Mouse (Mus musculus) MEL (cell line): ENCODE measurements at regions not wholly inside any gene's neighbourhood (a gene's known extent, or its start where the extent isn't known, plus 50 kb on each side); places are given as distances from the start of the nearest gene placed in this dataset.

Experiments
- CTCF ChIP-seq, 3 experiments: IDR thresholded peaks in 2 of 3; conservative IDR thresholded peaks in 1 of 3; 2 replicates each; pipeline ENCODE4 v1.5.1; 2011 to 2012; ENCODE audit warnings: low read length in 3 of 3, low read depth in 2 of 3, mild to moderate bottlenecking in 2 of 3, improper control_type of control experiment in 1 of 3, inconsistent platforms in 1 of 3, mixed read lengths in 1 of 3, moderate library complexity in 1 of 3; ENCODE audit not compliant: control insufficient read depth in 1 of 3, insufficient read depth in 1 of 3, poor library complexity in 1 of 3, severe bottlenecking in 1 of 3
- GATA1 ChIP-seq: IDR thresholded peaks from 2 replicates; pipeline ENCODE4 v1.6.1; 2011; ENCODE audit warnings: low read depth, low read length, improper control_type of control experiment
- KAT2A ChIP-seq: conservative IDR thresholded peaks from 2 replicates; pipeline ENCODE4 v1.6.1; 2012; ENCODE audit warnings: low read depth, low read length, improper control_type of control experiment, inconsistent platforms
- MAX ChIP-seq: IDR thresholded peaks from 2 replicates; pipeline ENCODE4 v1.6.1; 2011; ENCODE audit warnings: low read length, improper control_type of control experiment
- POLR2A ChIP-seq, 2 experiments: IDR thresholded peaks; 2 replicates each; pipeline ENCODE4 v1.6.1; 2011 to 2012; ENCODE audit warnings: low read length in 2 of 2, mild to moderate bottlenecking in 2 of 2, control low read depth in 1 of 2, improper control_type of control experiment in 1 of 2, low read depth in 1 of 2, moderate library complexity in 1 of 2; ENCODE audit not compliant: control insufficient read depth in 1 of 2, insufficient read depth in 1 of 2, poor library complexity in 1 of 2
- POLR2AphosphoS2 ChIP-seq: IDR thresholded peaks from 2 replicates; pipeline ENCODE4 v1.6.1; 2011; ENCODE audit warnings: low read length, improper control_type of control experiment
- SIN3A ChIP-seq: IDR thresholded peaks from 2 replicates; pipeline ENCODE4 v1.6.1; 2012; ENCODE audit warnings: low read length, improper control_type of control experiment, inconsistent platforms
- TAL1 ChIP-seq: IDR thresholded peaks from 2 replicates; pipeline ENCODE4 v1.6.1; 2012; ENCODE audit warnings: mild to moderate bottlenecking, inconsistent platforms, low read length, moderate library complexity, mixed read lengths

- TF ChIP-seq CTCF (IDR thresholded peaks at IDR 0.05 in 2 of 3, conservative IDR thresholded peaks at IDR 0.05 in 1 of 3; ENCODE audit: control insufficient read depth in 1 of 3, insufficient read depth in 1 of 3, low read depth in 2 of 3, low read length in 3 of 3, poor library complexity in 1 of 3, severe bottlenecking in 1 of 3) (no peak), POLR2AphosphoS2 (no peak), KAT2A (no peak), GATA1 (no peak), SIN3A (no peak), MAX (no peak), POLR2A (IDR thresholded peaks at IDR 0.05; ENCODE audit: control insufficient read depth in 1 of 2, insufficient read depth in 1 of 2, low read depth in 1 of 2, low read length in 2 of 2, poor library complexity in 1 of 2) (no peak), TAL1 (no peak)
Observed at GRCm38 (mm10) chr17:68210313-68211254, 63.0 kb upstream of the L3mbtl4 start.
